In genomic region chr15:101983315-101983948, GRCm38 (mm10) we compare ENCODE assay signal across 8 mouse cellular contexts. TPM values are rescaled to one million over a fixed set of nuclear protein-coding genes. Genes with fewer than 3 reads are reported as not detected.
DNase-seq lines count a peak whose midpoint lies in the region; ATAC-seq lines count a peak whose summit lies in the region.

No protein-coding gene starts in this region.

- peak overlapping the region; percentile 56 for H3K4me2 ChIP-seq in lung, embryonic 15.5 days
- peak overlapping the region; percentile 48 for H3K4me2 ChIP-seq in limb, embryonic 12.5 days
- peak overlapping the region; percentile 35 for H3K4me2 ChIP-seq in stomach, embryonic 14.5 days (replicated peaks; ENCODE audit: low read depth, low read length)

- DNase-seq in lung, postnatal 36 days: no peak
- DNase-seq in forebrain, embryonic 10.5 days (ENCODE audit: extremely low spot score, low spot score): no peak
- DNase-seq in spleen, postnatal 36 days (ENCODE audit: low spot score in 2 of 2): no peak
- DNase-seq in thymus, postnatal 4 days: no peak
- DNase-seq in thymus, postnatal 25 days: no peak

- H3K4me1 ChIP-seq in lung, embryonic 15.5 days: peaks cover 22% of the 10 kb centered on the region
- H3K4me1 ChIP-seq in forebrain, embryonic 10.5 days: peaks cover 17% of the 10 kb centered on the region
- peaks cover 10% of the 10 kb centered on the region; the same call in 1 of the 2 replicates for H3K4me1 ChIP-seq in limb, embryonic 12.5 days (replicated peaks)
- no peaks in the 10 kb centered on the region for H3K4me1 ChIP-seq in stomach, embryonic 14.5 days (ENCODE audit: control insufficient read depth, insufficient read depth, low read length)

- no peak overlapping the region for H3K9ac ChIP-seq in lung, embryonic 15.5 days
- peak overlapping the region; percentile 13; the same call in 1 of the 2 replicates for H3K9ac ChIP-seq in limb, embryonic 12.5 days (replicated peaks)
- no peak overlapping the region for H3K9ac ChIP-seq in stomach, embryonic 14.5 days (replicated peaks; ENCODE audit: low read depth, low read length)

- 73% methylated on average over 13 of the region's 13 CpGs for WGBS in lung, embryonic 15.5 days
- WGBS in forebrain, embryonic 10.5 days: 82% methylated on average over 13 of the region's 13 CpGs
- WGBS in limb, embryonic 12.5 days: 80% methylated on average over 13 of the region's 13 CpGs
- WGBS in stomach, embryonic 14.5 days: 78% methylated on average over 13 of the region's 13 CpGs

- H3K4me3 ChIP-seq in lung, embryonic 15.5 days: peak overlapping the region; percentile 29; the same call in 1 of the 2 replicates
- H3K4me3 ChIP-seq in forebrain, embryonic 10.5 days: peak overlapping the region; percentile 45
- H3K4me3 ChIP-seq in limb, embryonic 12.5 days (replicated peaks): peak overlapping the region; percentile 19; the same call in 1 of the 2 replicates
- H3K4me3 ChIP-seq in stomach, embryonic 14.5 days (ENCODE audit: low read depth, low read length): no peak overlapping the region

- no peaks in the 10 kb centered on the region for H3K27me3 ChIP-seq in lung, embryonic 15.5 days
- peaks cover 12% of the 10 kb centered on the region; the same call in 1 of the 2 replicates for H3K27me3 ChIP-seq in forebrain, embryonic 10.5 days (ENCODE audit: poor library complexity, severe bottlenecking)
- no peaks in the 10 kb centered on the region; the same call in 1 of the 2 replicates for H3K27me3 ChIP-seq in limb, embryonic 12.5 days
- no peaks in the 10 kb centered on the region for H3K27me3 ChIP-seq in stomach, embryonic 14.5 days (ENCODE audit: control insufficient read depth, insufficient read depth, low read length)

- ATAC-seq in lung, embryonic 15.5 days (ENCODE audit: borderline replicate concordance, extremely low read depth, low FRiP score, low TSS enrichment): no peak
- no peak for ATAC-seq in limb, embryonic 12.5 days (ENCODE audit: insufficient number of reproducible peaks, insufficient read depth, low FRiP score, low TSS enrichment, low read depth)
- ATAC-seq in stomach, embryonic 14.5 days (ENCODE audit: insufficient number of reproducible peaks, insufficient read depth, low FRiP score, low read depth): no peak

- H3K36me3 ChIP-seq in lung, embryonic 15.5 days: no peaks in the 10 kb centered on the region
- no peaks in the 10 kb centered on the region for H3K36me3 ChIP-seq in forebrain, embryonic 10.5 days (replicated peaks)
- no peaks in the 10 kb centered on the region for H3K36me3 ChIP-seq in limb, embryonic 12.5 days
- H3K36me3 ChIP-seq in stomach, embryonic 14.5 days (ENCODE audit: control insufficient read depth, insufficient read depth, low read length): no peaks in the 10 kb centered on the region

- H3K27ac ChIP-seq in lung, embryonic 15.5 days: peak overlapping the region; percentile 80
- peak overlapping the region; percentile 84 for H3K27ac ChIP-seq in forebrain, embryonic 10.5 days
- H3K27ac ChIP-seq in limb, embryonic 12.5 days: peak overlapping the region; percentile 68
- peak overlapping the region; percentile 63; the same call in 1 of the 2 replicates for H3K27ac ChIP-seq in stomach, embryonic 14.5 days (ENCODE audit: low read length)

- H3K9me3 ChIP-seq in lung, embryonic 15.5 days: no peaks in the 10 kb centered on the region
- H3K9me3 ChIP-seq in forebrain, embryonic 10.5 days: no peaks in the 10 kb centered on the region
- no peaks in the 10 kb centered on the region for H3K9me3 ChIP-seq in limb, embryonic 12.5 days
- no peaks in the 10 kb centered on the region for H3K9me3 ChIP-seq in stomach, embryonic 14.5 days (ENCODE audit: control insufficient read depth, low read depth, low read length)

RNA-seq across cellular contexts. Expression of gene Krt8, which starts 20.9 kb away (rescaled TPM):
- 307 and 345 TPM in 2 replicates for polyA plus RNA-seq in lung, embryonic 15.5 days (2015; fragmentation: Nextera tagmentation; extraction: Ambion mirVana)
- polyA plus RNA-seq in forebrain, embryonic 10.5 days (2016; fragmentation: Nextera tagmentation; extraction: Ambion mirVana): 32.6 and 35.6 TPM in 2 replicates
- polyA plus RNA-seq in limb, embryonic 12.5 days (2016; fragmentation: Nextera tagmentation; extraction: Ambion mirVana): 10.3 and 11.3 TPM in 2 replicates
- polyA plus RNA-seq in stomach, embryonic 14.5 days (2014; fragmentation: Nextera tagmentation; extraction: Ambion mirVana): 707 and 780 TPM in 2 replicates

RNA-seq across cellular contexts. Expression of gene Krt78, which starts 29.3 kb away (rescaled TPM):
- polyA plus RNA-seq in lung, embryonic 15.5 days (2015; fragmentation: Nextera tagmentation; extraction: Ambion mirVana): 0.22 TPM in 1 of 2 replicates, not detected in the other
- not detected in 2 replicates for polyA plus RNA-seq in forebrain, embryonic 10.5 days (2016; fragmentation: Nextera tagmentation; extraction: Ambion mirVana)
- polyA plus RNA-seq in limb, embryonic 12.5 days (2016; fragmentation: Nextera tagmentation; extraction: Ambion mirVana): not detected in 2 replicates
- 0.36 and 0.66 TPM in 2 replicates for polyA plus RNA-seq in stomach, embryonic 14.5 days (2014; fragmentation: Nextera tagmentation; extraction: Ambion mirVana)

RNA-seq across cellular contexts. Expression of gene Krt79, which starts 43.3 kb away (rescaled TPM):
- 0.97 and 1.0 TPM in 2 replicates for polyA plus RNA-seq in lung, embryonic 15.5 days (2015; fragmentation: Nextera tagmentation; extraction: Ambion mirVana)
- polyA plus RNA-seq in forebrain, embryonic 10.5 days (2016; fragmentation: Nextera tagmentation; extraction: Ambion mirVana): 0.09 and 0.12 TPM in 2 replicates
- polyA plus RNA-seq in limb, embryonic 12.5 days (2016; fragmentation: Nextera tagmentation; extraction: Ambion mirVana): 0.17 TPM in 1 of 2 replicates, not detected in the other
- polyA plus RNA-seq in stomach, embryonic 14.5 days (2014; fragmentation: Nextera tagmentation; extraction: Ambion mirVana): 0.38 and 0.78 TPM in 2 replicates

RNA-seq across cellular contexts. Expression of gene Krt18, which starts 44.5 kb away (rescaled TPM):
- polyA plus RNA-seq in lung, embryonic 15.5 days (2015; fragmentation: Nextera tagmentation; extraction: Ambion mirVana): 221 and 264 TPM in 2 replicates
- 34.4 and 37.1 TPM in 2 replicates for polyA plus RNA-seq in forebrain, embryonic 10.5 days (2016; fragmentation: Nextera tagmentation; extraction: Ambion mirVana)
- polyA plus RNA-seq in limb, embryonic 12.5 days (2016; fragmentation: Nextera tagmentation; extraction: Ambion mirVana): 21.2 and 21.5 TPM in 2 replicates
- polyA plus RNA-seq in stomach, embryonic 14.5 days (2014; fragmentation: Nextera tagmentation; extraction: Ambion mirVana): 407 and 452 TPM in 2 replicates

RNA-seq across cellular contexts. Expression of gene Krt4, which starts 58.9 kb away (rescaled TPM):
- 13.3 and 18.4 TPM in 2 replicates for polyA plus RNA-seq in lung, embryonic 15.5 days (2015; fragmentation: Nextera tagmentation; extraction: Ambion mirVana)
- not detected in 2 replicates for polyA plus RNA-seq in forebrain, embryonic 10.5 days (2016; fragmentation: Nextera tagmentation; extraction: Ambion mirVana)
- 0.13 TPM in 1 of 2 replicates, not detected in the other for polyA plus RNA-seq in limb, embryonic 12.5 days (2016; fragmentation: Nextera tagmentation; extraction: Ambion mirVana)
- 60.1 and 100 TPM in 2 replicates for polyA plus RNA-seq in stomach, embryonic 14.5 days (2014; fragmentation: Nextera tagmentation; extraction: Ambion mirVana)
